Mouse (Mus musculus) limb, embryonic 15.5 days (tissue): Measurements from ENCODE around the gene Nol12. TPM values are rescaled to one million over a fixed set of nuclear protein-coding genes. Genes with fewer than 3 reads are reported as not detected.

Experiments
- ATAC-seq: fragments of 200-750 bp; cut with Nextera tagmentation; 2 replicates; pipeline ENCODE4 v1.8.0; 2017; ENCODE audit warnings: low read depth, moderate TSS enrichment; ENCODE audit not compliant: insufficient number of reproducible peaks, low FRiP score, low TSS enrichment
- H3K27ac ChIP-seq: fragments of 300-500 bp; sonication (generic); 2 replicates; pipeline ENCODE4 v1.5.1; 2015; ENCODE audit warnings: moderate library complexity, mild to moderate bottlenecking, inconsistent platforms
- H3K27me3 ChIP-seq: fragments of 300-500 bp; sonication (generic); 2 replicates; pipeline ENCODE4 v1.6.1; 2015; ENCODE audit warnings: inconsistent platforms
- H3K36me3 ChIP-seq: fragments of 300-500 bp; sonication (generic); 2 replicates; pipeline ENCODE4 v1.6.1; 2015; ENCODE audit warnings: inconsistent platforms
- H3K4me1 ChIP-seq: fragments of 300-500 bp; sonication (generic); 2 replicates; pipeline ENCODE4 v1.6.1; 2015; ENCODE audit warnings: inconsistent platforms
- H3K4me2 ChIP-seq: fragments of 300-500 bp; sonication (generic); 2 replicates; pipeline ENCODE4 v1.6.1; 2015; ENCODE audit warnings: mild to moderate bottlenecking, inconsistent platforms
- H3K4me3 ChIP-seq: fragments of 300-500 bp; sonication (generic); 2 replicates; pipeline ENCODE4 v1.5.1; 2015; ENCODE audit warnings: mild to moderate bottlenecking, inconsistent platforms
- H3K9ac ChIP-seq: fragments of 300-500 bp; sonication (generic); 2 replicates; pipeline ENCODE4 v1.6.1; 2015; ENCODE audit warnings: inconsistent platforms
- H3K9me3 ChIP-seq: fragments of 300-500 bp; sonication (generic); 2 replicates; pipeline ENCODE4 v1.6.1; 2016; ENCODE audit warnings: inconsistent platforms
- WGBS: fragments of 180-500 bp; shearing (Covaris S2); methylation state at CpG from one replicate; pipeline ENCODE4 v1.1.7; 2015; 5-methylcytosine and 5-hydroxymethylcytosine counted together
- polyA plus RNA-seq: library from polyadenylated mRNA; unstranded; fragments of >200 nt; fragmentation: Nextera tagmentation; extraction: Ambion mirVana; gene quantifications from 2 replicates; pipeline ENCODE4 v1.2.1, GENCODE M21; 2015

The Nol12 gene
- polyA plus RNA-seq, 1 experiment from 2014 or later: 53.2 TPM

GRCm38 (mm10) chr15:78901422-78901789 is 33.3 kb upstream of the Nol12 start:
- peak overlapping the region; percentile 85 for H3K4me3 ChIP-seq

GRCm38 (mm10) chr15:78903243-78903642 is 31.5 kb upstream of the Nol12 start:
- WGBS: 11% methylated on average over 2 of the region's 2 CpGs
- no peak overlapping the region for H3K4me3 ChIP-seq
- H3K9ac ChIP-seq: no peak overlapping the region
- H3K9me3 ChIP-seq: no peaks in the 10 kb centered on the region
- H3K36me3 ChIP-seq: peaks cover 61% of the 10 kb centered on the region
- H3K4me2 ChIP-seq: 0 out of 2 replicates have a peak overlapping the region, but pooled peaks have one; percentile 2
- H3K27me3 ChIP-seq: no peaks in the 10 kb centered on the region
- ATAC-seq: no peak
- H3K27ac ChIP-seq: 0 out of 2 replicates have a peak overlapping the region, but pooled peaks have one; percentile 47
- H3K4me1 ChIP-seq: peaks cover 44% of the 10 kb centered on the region

More at GRCm38 (mm10) chr15:78901422-78901789, 33.3 kb upstream of the Nol12 start:
- H3K36me3 ChIP-seq: peaks cover 43% of the 10 kb centered on the region
- H3K27ac ChIP-seq: peak overlapping the region; percentile 82
- peaks cover 57% of the 10 kb centered on the region for H3K4me1 ChIP-seq
- ATAC-seq: no peak
- WGBS: 37% methylated on average over 8 of the region's 8 CpGs
- H3K4me2 ChIP-seq: peak overlapping the region; percentile 76
- H3K27me3 ChIP-seq: no peaks in the 10 kb centered on the region
- H3K9ac ChIP-seq: peak overlapping the region; percentile 81; the same call in 1 of the 2 replicates
- H3K9me3 ChIP-seq: no peaks in the 10 kb centered on the region

- no peak for ATAC-seq
- Histone ChIP-seq H3K9me3 (no peaks in the 10 kb centered on the region), H3K27ac (0 out of 2 replicates have a peak overlapping the region, but pooled peaks have one; percentile 8), H3K4me1 (peaks cover 11% of the 10 kb centered on the region), H3K27me3 (no peaks in the 10 kb centered on the region), H3K4me3 (no peak overlapping the region), H3K4me2 (no peak overlapping the region), H3K36me3 (peaks cover 93% of the 10 kb centered on the region), H3K9ac (no peak overlapping the region)
- WGBS: 69% methylated on average over 7 of the region's 7 CpGs
These were observed 26.3 kb upstream of the Nol12 start for GRCm38 (mm10) chr15:78908399-78908798.

DNA sequence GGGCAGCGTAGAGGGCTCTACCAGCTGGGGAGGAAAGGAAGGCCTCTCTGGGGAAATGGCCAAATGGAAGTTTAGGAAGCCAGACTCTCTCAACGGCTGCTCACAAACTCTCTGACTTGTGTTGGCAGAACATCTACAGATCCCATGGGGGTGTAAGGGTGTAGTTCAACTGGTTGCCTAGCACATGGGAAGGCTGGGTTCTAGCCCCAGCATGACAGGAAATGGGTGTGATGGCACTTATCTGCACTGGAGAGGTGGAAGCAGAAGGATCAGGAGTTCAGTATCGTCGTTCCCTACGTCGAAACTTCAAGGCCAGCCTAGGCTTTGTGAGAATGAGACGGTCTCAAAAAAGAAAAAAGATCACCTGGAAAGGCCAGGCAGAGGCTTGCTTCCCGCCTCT is 25.8 kb upstream of the Nol12 start:
- no peak overlapping the region for H3K4me3 ChIP-seq
- no peak overlapping the region for H3K4me2 ChIP-seq
- no peak for ATAC-seq
- peaks cover 9% of the 10 kb centered on the region; the same call in 1 of the 2 replicates for H3K4me1 ChIP-seq
- H3K27ac ChIP-seq: no peak overlapping the region
- H3K36me3 ChIP-seq: peaks cover 87% of the 10 kb centered on the region
- no peak overlapping the region for H3K9ac ChIP-seq
- 73% methylated on average over 8 of the region's 8 CpGs for WGBS
- no peaks in the 10 kb centered on the region for H3K9me3 ChIP-seq
- no peaks in the 10 kb centered on the region for H3K27me3 ChIP-seq

GRCm38 (mm10) chr15:78912040-78912439 is 22.7 kb upstream of the Nol12 start:
- no peak for ATAC-seq
- Histone ChIP-seq H3K4me1 (peaks cover 37% of the 10 kb centered on the region), H3K9me3 (no peaks in the 10 kb centered on the region), H3K4me2 (no peak overlapping the region), H3K27me3 (no peaks in the 10 kb centered on the region), H3K4me3 (no peak overlapping the region), H3K36me3 (peaks cover 56% of the 10 kb centered on the region), H3K27ac (0 out of 2 replicates have a peak overlapping the region, but pooled peaks have one; percentile 38), H3K9ac (no peak overlapping the region)
- 38% methylated on average over 9 of the region's 9 CpGs for WGBS

GRCm38 (mm10) chr15:78913632-78914090 is 21.1 kb upstream of the Nol12 start, which contains the start of gene Pdxp:
Gene Pdxp, plus strand, starts transcription at chr15:78913919.
- Histone ChIP-seq H3K36me3 (peaks cover 52% of the 10 kb centered on the region), H3K4me3 (peak within 1 kb of the TSS; percentile 75), H3K4me2 (peak within 1 kb of the TSS; percentile 98), H3K9me3 (no peaks in the 10 kb centered on the region), H3K4me1 (peaks cover 37% of the 10 kb centered on the region), H3K27ac (peak within 1 kb of the TSS; percentile 93), H3K27me3 (no peaks in the 10 kb centered on the region), H3K9ac (peak within 1 kb of the TSS; percentile 80)
- peak; percentile 91 for ATAC-seq
- WGBS: under 1% methylated on average over 50 of the region's 51 CpGs

GRCm38 (mm10) chr15:78914091-78914822 is 20.5 kb upstream of the Nol12 start:
- Histone ChIP-seq H3K36me3 (peaks cover 52% of the 10 kb centered on the region), H3K9ac (peak overlapping the region; percentile 80), H3K9me3 (no peaks in the 10 kb centered on the region), H3K4me1 (peaks cover 37% of the 10 kb centered on the region), H3K4me3 (peak overlapping the region; percentile 75), H3K27me3 (no peaks in the 10 kb centered on the region), H3K4me2 (peak overlapping the region; percentile 98), H3K27ac (peak overlapping the region; percentile 93)
- WGBS: under 1% methylated on average over 78 of the region's 87 CpGs
- peak; percentile 56 for ATAC-seq

DNA sequence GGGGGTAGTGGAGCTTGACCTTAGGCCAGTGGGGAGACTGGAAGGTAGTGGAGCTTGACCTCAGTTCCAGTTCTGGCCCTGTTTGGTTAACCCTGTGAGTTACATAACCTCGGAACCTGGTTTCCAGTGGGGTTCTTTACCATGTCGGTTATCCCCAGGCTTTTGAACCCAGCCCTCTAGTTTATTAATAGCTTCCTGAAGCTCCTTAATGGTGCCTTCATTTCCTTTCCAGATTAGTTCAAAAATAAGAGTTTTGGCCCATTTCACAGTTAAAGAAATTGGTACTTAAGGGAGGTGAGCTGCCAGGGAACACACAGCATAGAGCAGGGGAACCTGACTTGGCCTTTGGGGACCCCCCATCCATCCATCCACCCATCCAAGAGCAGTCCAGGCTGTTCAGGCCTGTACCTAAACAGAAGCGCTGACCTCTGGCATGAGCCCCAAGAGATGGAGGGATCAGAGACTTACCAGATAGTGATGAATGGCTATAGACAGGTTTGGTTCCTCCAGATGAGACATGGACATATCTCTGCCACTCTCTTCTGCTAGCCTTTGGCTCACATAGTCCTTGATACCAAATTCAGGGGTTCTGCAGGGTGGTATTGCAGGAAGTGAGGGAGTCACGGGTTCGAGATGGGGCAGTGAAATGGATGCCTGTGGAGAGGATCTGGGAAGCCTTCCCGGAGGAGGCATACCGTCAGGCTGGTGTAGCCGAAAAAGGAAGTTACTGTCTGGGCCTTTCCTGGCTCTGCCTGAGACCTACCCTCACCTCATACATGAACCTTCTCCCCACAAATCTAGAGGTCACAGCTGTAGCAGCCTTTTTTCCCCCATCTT is 19.7 kb upstream of the Nol12 start:
- H3K27ac ChIP-seq: no peak overlapping the region
- no peak for ATAC-seq
- peaks cover 37% of the 10 kb centered on the region for H3K4me1 ChIP-seq

DNA sequence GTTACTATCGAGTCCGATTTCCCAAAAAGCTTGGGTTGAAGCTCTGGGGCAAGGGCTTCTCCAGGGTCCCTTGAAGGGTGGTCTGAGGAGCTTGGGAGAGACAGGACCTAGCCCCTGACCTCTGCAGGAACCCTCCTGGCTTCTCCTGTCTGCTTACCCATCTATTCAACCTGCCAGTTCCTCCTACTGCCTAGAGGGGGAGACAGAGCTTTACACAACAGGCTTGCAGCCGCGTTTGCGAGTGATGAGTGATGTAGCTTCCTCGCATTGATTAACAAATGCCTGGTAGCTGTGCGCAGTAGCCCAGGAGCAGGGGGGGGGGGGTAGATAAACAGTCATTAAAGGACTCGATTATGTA is 19.1 kb upstream of the Nol12 start:
- Histone ChIP-seq H3K27me3 (no peaks in the 10 kb centered on the region), H3K4me3 (peak overlapping the region; percentile 75), H3K36me3 (peaks cover 47% of the 10 kb centered on the region), H3K27ac (no peak overlapping the region), H3K4me1 (peaks cover 35% of the 10 kb centered on the region), H3K9ac (no peak overlapping the region), H3K9me3 (no peaks in the 10 kb centered on the region), H3K4me2 (peak overlapping the region; percentile 98)
- WGBS: 5% methylated on average over 8 of the region's 8 CpGs
- no peak for ATAC-seq

More for the DNA sequence above, 19.7 kb upstream of the Nol12 start:
- Histone ChIP-seq H3K4me2 (peak overlapping the region; percentile 98), H3K4me3 (peak overlapping the region; percentile 75), H3K27me3 (no peaks in the 10 kb centered on the region), H3K36me3 (peaks cover 52% of the 10 kb centered on the region), H3K9me3 (no peaks in the 10 kb centered on the region), H3K9ac (peak overlapping the region; percentile 80)
- WGBS: 46% methylated on average over 8 of the region's 8 CpGs

DNA sequence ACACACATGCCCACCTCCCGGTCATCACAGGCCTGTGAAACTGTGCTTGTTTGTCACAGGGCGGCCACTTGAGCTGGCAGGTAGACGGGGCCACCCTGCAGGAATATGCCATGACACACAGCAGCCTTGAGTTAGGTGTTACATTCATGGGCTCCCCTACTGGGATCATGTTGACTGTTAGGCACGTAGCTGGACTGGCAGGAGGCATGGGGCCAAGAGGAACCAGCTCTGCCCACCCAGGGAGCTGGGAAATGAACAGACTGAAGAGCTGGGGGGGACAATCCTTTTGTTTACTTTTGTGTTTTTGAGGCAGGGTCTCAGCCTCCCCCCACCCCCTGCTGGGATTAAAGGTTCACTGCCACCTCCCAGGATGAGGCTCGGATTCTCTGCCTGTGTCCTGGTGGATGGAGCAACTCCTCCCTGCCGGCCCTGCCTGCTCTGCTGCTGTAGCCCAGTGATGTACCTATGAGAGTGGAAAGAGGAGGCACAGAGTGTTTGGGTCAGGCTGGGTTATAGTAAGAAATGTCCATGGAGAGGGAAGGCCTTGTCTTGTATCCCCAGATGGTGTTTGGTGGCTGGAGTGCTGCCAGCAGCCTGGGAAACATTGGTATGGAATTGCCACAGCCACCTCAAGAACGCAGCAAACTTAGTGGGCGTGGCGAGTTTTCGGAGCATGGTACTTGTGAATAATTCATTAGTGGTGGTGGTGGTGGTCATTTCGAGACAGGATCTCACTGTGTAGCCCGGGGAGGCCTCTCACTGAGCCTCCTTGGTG is 18.5 kb upstream of the Nol12 start:
- no peak for ATAC-seq
- H3K4me1 ChIP-seq: peaks cover 35% of the 10 kb centered on the region
- WGBS: 49% methylated on average over 12 of the region's 12 CpGs
- H3K36me3 ChIP-seq: peaks cover 41% of the 10 kb centered on the region
- H3K27ac ChIP-seq: peak overlapping the region; percentile 50
- H3K4me2 ChIP-seq: peak overlapping the region; percentile 98
- H3K9me3 ChIP-seq: no peaks in the 10 kb centered on the region
- H3K4me3 ChIP-seq: peak overlapping the region; percentile 75
- H3K9ac ChIP-seq: no peak overlapping the region
- no peaks in the 10 kb centered on the region for H3K27me3 ChIP-seq

- no peak overlapping the region for H3K4me3 ChIP-seq
- peaks cover 32% of the 10 kb centered on the region for H3K4me1 ChIP-seq
- no peak overlapping the region for H3K4me2 ChIP-seq
- H3K9ac ChIP-seq: no peak overlapping the region
- no peak overlapping the region for H3K27ac ChIP-seq
- ATAC-seq: no peak
- no peaks in the 10 kb centered on the region for H3K9me3 ChIP-seq
- H3K36me3 ChIP-seq: peaks cover 27% of the 10 kb centered on the region
- 87% methylated on average over 23 of the region's 23 CpGs for WGBS
- H3K27me3 ChIP-seq: no peaks in the 10 kb centered on the region
These were observed 16.6 kb upstream of the Nol12 start for GRCm38 (mm10) chr15:78918126-78918525.
